Mouse (Mus musculus): ENCODE measurements around the gene Ogg1. TPM values are rescaled to one million over a fixed set of nuclear protein-coding genes. Genes with fewer than 3 reads are reported as not detected.

The Ogg1 gene
- 13.0 and 14.8 TPM in 2 replicates for polyA plus RNA-seq (2012; rRNA removed)

- WGBS, result under 1% methylated on average over 52 of the region's 52 CpGs
- TF ChIP-seq POLR2A (IDR thresholded peaks at IDR 0.05; ENCODE audit: low read depth, low read length) (peak; percentile 78), CTCF (IDR thresholded peaks at IDR 0.05; ENCODE audit: extremely low read depth, insufficient read depth, insufficient read length, insufficient replicate concordance) (no peak)
- peak within 1 kb of the TSS; percentile 90 for H3K4me3 ChIP-seq (ENCODE audit: extremely low read depth, insufficient read depth, insufficient read length)
- H3K27me3 ChIP-seq (ENCODE audit: control insufficient read depth, insufficient read depth, low read length), result no peaks in the 10 kb centered on the region
- peaks cover 21% of the 10 kb centered on the region for H3K36me3 ChIP-seq (ENCODE audit: control insufficient read depth, insufficient read depth, low read length)
- H3K27ac ChIP-seq (ENCODE audit: insufficient read depth, low read length), result peak within 1 kb of the TSS; percentile 73
- DNase-seq (ENCODE audit: low read depth in 1 of 2, low spot score in 2 of 2), result peak; percentile 97 to 98
- H3K4me1 ChIP-seq (ENCODE audit: control insufficient read depth, insufficient read depth, insufficient read length), result peaks cover 6% of the 10 kb centered on the region; the same call in 1 of the 2 replicates
Measured at GRCm38 (mm10) chr6:113326533-113327315, at the start of gene Ogg1. Gene Ogg1 (plus strand): TSS chr6:113326972.

GRCm38 (mm10) chr6:113281676-113282075 lies 45.1 kb upstream of the Ogg1 start:
- no peak overlapping the region for H3K4me3 ChIP-seq (ENCODE audit: extremely low read depth, insufficient read depth, insufficient read length)
- no peak for TF ChIP-seq POLR2A (IDR thresholded peaks at IDR 0.05; ENCODE audit: low read depth, low read length)
- TF ChIP-seq CTCF (IDR thresholded peaks at IDR 0.05; ENCODE audit: extremely low read depth, insufficient read depth, insufficient read length, insufficient replicate concordance), result no peak
- WGBS, result 80% methylated on average over 6 of the region's 6 CpGs
- H3K36me3 ChIP-seq (ENCODE audit: control insufficient read depth, insufficient read depth, low read length), result peaks cover 11% of the 10 kb centered on the region
- H3K4me1 ChIP-seq (ENCODE audit: control insufficient read depth, insufficient read depth, insufficient read length), result peaks cover 3% of the 10 kb centered on the region; the same call in 1 of the 2 replicates
- H3K27me3 ChIP-seq (ENCODE audit: control insufficient read depth, insufficient read depth, low read length), result peaks cover 6% of the 10 kb centered on the region
- no peak for DNase-seq (ENCODE audit: low read depth in 1 of 2, low spot score in 2 of 2)
- H3K27ac ChIP-seq (ENCODE audit: insufficient read depth, low read length), result no peak overlapping the region

DNA sequence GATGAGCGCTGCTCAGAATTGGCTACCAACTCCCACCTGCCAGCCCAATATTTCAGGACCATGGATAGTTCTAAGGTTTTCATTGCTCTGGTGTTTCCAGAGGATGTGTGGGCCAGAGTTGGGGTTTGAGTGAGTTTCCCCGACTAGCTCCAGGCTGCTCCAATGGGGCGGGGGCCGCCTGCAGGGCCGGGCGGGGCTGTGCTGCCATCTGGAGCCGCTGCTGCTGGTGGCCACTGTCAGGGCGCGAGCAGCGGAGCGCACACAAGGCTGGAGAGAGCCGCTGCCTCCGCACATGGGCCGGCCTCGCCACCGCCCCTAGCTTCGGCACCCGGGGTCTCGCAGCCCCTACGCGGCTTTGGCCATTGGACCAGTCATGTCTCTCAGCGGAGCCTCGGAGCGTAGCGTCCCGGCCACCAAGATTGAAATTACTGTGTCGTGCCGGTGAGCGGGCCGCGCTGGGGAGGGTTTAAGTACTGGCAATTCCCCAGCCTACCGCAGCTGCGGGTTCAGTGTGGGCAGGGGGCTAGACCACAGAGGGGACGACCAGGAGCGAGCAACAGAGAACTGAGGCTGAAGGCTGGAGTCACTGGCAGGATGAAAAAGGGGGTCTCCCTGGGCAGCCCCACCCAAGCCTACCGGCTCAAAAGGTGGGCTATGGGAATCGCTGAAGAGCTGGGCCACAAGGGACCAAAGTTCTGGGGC lies 44.5 kb upstream of the Ogg1 start, which contains the start of gene Cpne9:
Gene Cpne9 (plus strand): TSS at position 207 of the 702 bp plus-strand sequence.
- WGBS, result 9% methylated on average over 36 of the region's 37 CpGs
- no peak for DNase-seq (ENCODE audit: low read depth in 1 of 2, low spot score in 2 of 2)

DNA sequence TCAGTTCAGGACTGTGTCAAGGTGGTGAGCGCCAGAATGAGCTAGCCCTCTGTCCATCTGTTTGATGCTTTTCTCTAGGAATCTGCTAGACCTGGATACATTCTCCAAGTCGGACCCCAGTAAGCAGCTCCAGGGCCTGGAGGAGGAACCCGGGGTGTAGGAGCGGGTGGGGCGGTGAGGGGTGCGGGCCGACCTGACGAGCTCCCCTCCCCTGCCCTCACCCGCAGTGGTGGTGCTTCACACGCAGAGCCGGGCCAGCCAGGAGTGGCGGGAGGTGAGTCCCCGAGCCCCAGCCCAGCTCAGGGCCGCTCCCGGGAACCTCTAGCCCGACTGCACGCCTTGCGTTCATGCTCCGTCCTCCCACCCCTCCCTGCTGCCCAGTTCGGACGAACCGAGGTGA lies 43.8 kb upstream of the Ogg1 start:
- no peak overlapping the region for H3K27ac ChIP-seq (ENCODE audit: insufficient read depth, low read length)
- H3K36me3 ChIP-seq (ENCODE audit: control insufficient read depth, insufficient read depth, low read length), result peaks cover 8% of the 10 kb centered on the region
- DNase-seq (ENCODE audit: low read depth in 1 of 2, low spot score in 2 of 2), result no peak
- peaks cover 6% of the 10 kb centered on the region for H3K27me3 ChIP-seq (ENCODE audit: control insufficient read depth, insufficient read depth, low read length)
- TF ChIP-seq POLR2A (IDR thresholded peaks at IDR 0.05; ENCODE audit: low read depth, low read length) (no peak), CTCF (IDR thresholded peaks at IDR 0.05; ENCODE audit: extremely low read depth, insufficient read depth, insufficient read length, insufficient replicate concordance) (no peak)
- peaks cover 3% of the 10 kb centered on the region; the same call in 1 of the 2 replicates for H3K4me1 ChIP-seq (ENCODE audit: control insufficient read depth, insufficient read depth, insufficient read length)
- H3K4me3 ChIP-seq (ENCODE audit: extremely low read depth, insufficient read depth, insufficient read length), result no peak overlapping the region
- WGBS, result 6% methylated on average over 22 of the region's 22 CpGs

More for the DNA sequence above, 44.5 kb upstream of the Ogg1 start, which contains the start of gene Cpne9:
- Histone ChIP-seq H3K27ac (ENCODE audit: insufficient read depth, low read length) (no peak within 1 kb of the TSS), H3K27me3 (ENCODE audit: control insufficient read depth, insufficient read depth, low read length) (peaks cover 6% of the 10 kb centered on the region), H3K4me3 (ENCODE audit: extremely low read depth, insufficient read depth, insufficient read length) (no peak within 1 kb of the TSS), H3K4me1 (ENCODE audit: control insufficient read depth, insufficient read depth, insufficient read length) (peaks cover 3% of the 10 kb centered on the region; the same call in 1 of the 2 replicates), H3K36me3 (ENCODE audit: control insufficient read depth, insufficient read depth, low read length) (peaks cover 11% of the 10 kb centered on the region)
- TF ChIP-seq POLR2A (IDR thresholded peaks at IDR 0.05; ENCODE audit: low read depth, low read length) (no peak), CTCF (IDR thresholded peaks at IDR 0.05; ENCODE audit: extremely low read depth, insufficient read depth, insufficient read length, insufficient replicate concordance) (no peak)

DNA sequence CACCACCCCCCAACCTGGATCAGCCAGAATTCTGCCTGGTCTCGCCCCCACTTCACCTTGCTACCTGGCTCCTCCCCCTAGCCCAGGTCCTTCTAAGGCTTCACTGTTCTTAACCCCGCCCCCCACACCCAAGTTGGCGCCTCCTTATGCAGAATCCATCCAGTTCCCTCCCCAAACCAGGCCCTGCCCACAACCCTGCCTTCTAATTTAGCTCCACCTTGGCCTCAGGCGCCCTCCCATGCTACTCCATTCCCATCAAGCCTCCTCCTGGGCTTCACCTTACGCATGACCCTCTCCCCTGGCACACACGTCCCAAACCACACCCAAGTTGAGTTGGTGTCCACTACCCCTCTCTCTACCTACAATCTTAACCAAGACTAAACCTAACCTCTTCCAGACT lies 43.3 kb upstream of the Ogg1 start:
- Histone ChIP-seq H3K27me3 (ENCODE audit: control insufficient read depth, insufficient read depth, low read length) (peaks cover 6% of the 10 kb centered on the region), H3K27ac (ENCODE audit: insufficient read depth, low read length) (no peak overlapping the region), H3K4me1 (ENCODE audit: control insufficient read depth, insufficient read depth, insufficient read length) (peaks cover 3% of the 10 kb centered on the region; the same call in 1 of the 2 replicates), H3K36me3 (ENCODE audit: control insufficient read depth, insufficient read depth, low read length) (peaks cover 8% of the 10 kb centered on the region), H3K4me3 (ENCODE audit: extremely low read depth, insufficient read depth, insufficient read length) (no peak overlapping the region)
- no peak for TF ChIP-seq CTCF (IDR thresholded peaks at IDR 0.05; ENCODE audit: extremely low read depth, insufficient read depth, insufficient read length, insufficient replicate concordance)
- no peak for TF ChIP-seq POLR2A (IDR thresholded peaks at IDR 0.05; ENCODE audit: low read depth, low read length)
- WGBS, result 31% methylated on average over 6 of the region's 6 CpGs
- no peak for DNase-seq (ENCODE audit: low read depth in 1 of 2, low spot score in 2 of 2)

DNA sequence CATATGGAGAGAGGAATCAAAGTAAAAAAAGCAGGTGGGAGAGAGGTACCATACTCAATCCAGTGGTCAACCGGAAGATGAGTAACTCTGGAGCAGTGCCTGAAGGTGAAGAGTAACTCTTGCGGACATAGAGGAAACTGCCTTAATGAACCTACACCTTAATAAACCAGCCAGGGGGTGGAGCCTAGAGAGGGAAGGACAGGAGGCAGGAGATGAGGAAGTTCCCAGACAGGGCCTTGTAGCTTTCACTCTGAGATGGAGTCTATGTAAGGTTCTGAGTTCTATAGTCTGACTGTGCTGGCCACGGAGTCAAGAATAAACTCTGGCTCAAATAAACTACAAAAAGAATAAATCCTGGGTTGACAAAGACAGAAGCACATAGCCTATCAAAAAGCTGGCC lies 41.8 kb upstream of the Ogg1 start:
- WGBS, result 53% methylated on average over 3 of the region's 3 CpGs
- peaks cover 6% of the 10 kb centered on the region for H3K27me3 ChIP-seq (ENCODE audit: control insufficient read depth, insufficient read depth, low read length)
- no peak overlapping the region for H3K27ac ChIP-seq (ENCODE audit: insufficient read depth, low read length)
- H3K4me3 ChIP-seq (ENCODE audit: extremely low read depth, insufficient read depth, insufficient read length), result no peak overlapping the region
- peaks cover 4% of the 10 kb centered on the region for H3K36me3 ChIP-seq (ENCODE audit: control insufficient read depth, insufficient read depth, low read length)
- DNase-seq (ENCODE audit: low read depth in 1 of 2, low spot score in 2 of 2), result no peak
- H3K4me1 ChIP-seq (ENCODE audit: control insufficient read depth, insufficient read depth, insufficient read length), result peaks cover 3% of the 10 kb centered on the region; the same call in 1 of the 2 replicates
- TF ChIP-seq POLR2A (IDR thresholded peaks at IDR 0.05; ENCODE audit: low read depth, low read length) (no peak), CTCF (IDR thresholded peaks at IDR 0.05; ENCODE audit: extremely low read depth, insufficient read depth, insufficient read length, insufficient replicate concordance) (no peak)

Data from spleen, adult 2 months (tissue).